Comparison of ENCODE assay signal across 14 mouse cellular contexts in the genomic region with DNA sequence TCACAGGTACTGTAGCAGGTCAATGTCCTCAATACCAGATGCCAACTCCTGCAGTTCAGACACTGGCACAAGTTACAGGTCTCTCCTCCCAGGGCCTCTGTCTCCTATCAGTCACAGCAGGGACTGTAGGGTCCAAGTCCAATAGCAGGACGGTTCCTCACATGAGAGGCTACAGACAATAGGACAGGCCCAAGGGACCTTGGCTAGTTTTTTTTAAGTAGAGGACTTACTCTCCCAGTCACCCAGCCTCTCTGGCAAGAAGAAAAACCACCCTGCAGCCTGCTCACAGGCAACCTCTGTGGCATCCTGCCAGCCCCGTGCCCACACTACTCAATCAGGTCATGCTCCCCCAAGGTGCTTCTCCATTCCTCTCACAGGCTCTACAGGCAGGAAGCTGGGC. TPM values are rescaled to one million over a fixed set of nuclear protein-coding genes. Genes with fewer than 3 reads are reported as not detected.
DNase-seq lines count a peak whose midpoint lies in the region; ATAC-seq and TF ChIP-seq lines count a peak whose summit lies in the region.
"Had no signal": no experiment of that assay in that cellular context is flagged by ENCODE, and none has a peak within 500 bp of the region (broad histone marks: within the 10 kb centered on the region; RNA-seq: fewer than 3 reads in every experiment).

No protein-coding gene starts in this region.

- intact Hi-C loops in left cerebral cortex, postnatal 4 days (cut with DNase I) = no loop called here
- intact Hi-C loops in left cerebral cortex, adult 2 months (cut with DNase I) = no loop called here

- peak; percentile 59 for DNase-seq in cerebellum, adult 11-12 months
- DNase-seq in left cerebral cortex, postnatal 4 days = peak; percentile 52
- DNase-seq in left cerebral cortex, adult 2 months (ENCODE audit: extremely low spot score in 1 of 2, low spot score in 2 of 2) = no peak
- DNase-seq in kidney, postnatal 25 days = peak; percentile 72 to 85
- no peak for DNase-seq in left cerebral cortex, adult 18-20 months (ENCODE audit: low spot score in 2 of 2)
- no peak for DNase-seq in layer of hippocampus, postnatal 25 days (ENCODE audit: extremely low spot score in 1 of 2, low spot score in 1 of 2)
- DNase-seq: right cerebral cortex, postnatal 4 days; thymus, adult 2 months had no signal

- TF ChIP-seq CTCF in left cerebral cortex, adult 2 months (IDR thresholded peaks at IDR 0.05) = no peak

- no peak overlapping the region for H3K4me3 ChIP-seq in left cerebral cortex, adult 2 months
- H3K4me3 ChIP-seq: forebrain, embryonic 12.5 days; heart, embryonic 13.5 days; hindbrain, embryonic 13.5 days; midbrain, embryonic 12.5 days had no signal

- no peak for ATAC-seq in cerebellum, adult (ENCODE audit: insufficient number of reproducible peaks, low FRiP score, low TSS enrichment)
- ATAC-seq in common myeloid progenitor, adult 5-6 weeks (replicated peaks; ENCODE audit: low read depth, poor library complexity, severe bottlenecking) = 0 out of 2 replicates have a peak, but pooled peaks have one; percentile 32

- H3K27ac ChIP-seq in left cerebral cortex, adult 2 months = no peak overlapping the region
- H3K27ac ChIP-seq: heart, embryonic 13.5 days; hindbrain, embryonic 13.5 days had no signal

RNA-seq across cellular contexts. Expression of a gene that starts 43.0 kb away (rescaled TPM):
- 1 to 10 TPM; 6.9 to 7.4 TPM for total RNA-seq in left cerebral cortex, postnatal 4 days (2021)
- total RNA-seq in left cerebral cortex, adult 2 months (2021) = 1 to 10 TPM; 5.0 to 7.9 TPM
- total RNA-seq in common myeloid progenitor, adult 5-6 weeks (2017) = 11.1 and 11.4 TPM in 2 replicates
- total RNA-seq in left cerebral cortex, adult 18-20 months (2021) = 1 to 10 TPM; 7.3 to 8.1 TPM
- 1 to 10 TPM; 5.5 to 6.1 TPM for total RNA-seq in layer of hippocampus, postnatal 25 days (2021)

Comparison
In these comparisons a context has a peak if more than half of its experiments do, and no peak if none do; other contexts are left out.
1. DNase-seq: peak in cerebellum, adult 11-12 months (single experiment), left cerebral cortex, postnatal 4 days (single experiment) and kidney, postnatal 25 days (2 of 2); none in left cerebral cortex, adult 2 months (0 of 2), left cerebral cortex, adult 18-20 months (0 of 2) and layer of hippocampus, postnatal 25 days (0 of 2).